Mouse (Mus musculus): ENCODE results near the gene Cyp2d26.

Gene Cyp2d26

DNA sequence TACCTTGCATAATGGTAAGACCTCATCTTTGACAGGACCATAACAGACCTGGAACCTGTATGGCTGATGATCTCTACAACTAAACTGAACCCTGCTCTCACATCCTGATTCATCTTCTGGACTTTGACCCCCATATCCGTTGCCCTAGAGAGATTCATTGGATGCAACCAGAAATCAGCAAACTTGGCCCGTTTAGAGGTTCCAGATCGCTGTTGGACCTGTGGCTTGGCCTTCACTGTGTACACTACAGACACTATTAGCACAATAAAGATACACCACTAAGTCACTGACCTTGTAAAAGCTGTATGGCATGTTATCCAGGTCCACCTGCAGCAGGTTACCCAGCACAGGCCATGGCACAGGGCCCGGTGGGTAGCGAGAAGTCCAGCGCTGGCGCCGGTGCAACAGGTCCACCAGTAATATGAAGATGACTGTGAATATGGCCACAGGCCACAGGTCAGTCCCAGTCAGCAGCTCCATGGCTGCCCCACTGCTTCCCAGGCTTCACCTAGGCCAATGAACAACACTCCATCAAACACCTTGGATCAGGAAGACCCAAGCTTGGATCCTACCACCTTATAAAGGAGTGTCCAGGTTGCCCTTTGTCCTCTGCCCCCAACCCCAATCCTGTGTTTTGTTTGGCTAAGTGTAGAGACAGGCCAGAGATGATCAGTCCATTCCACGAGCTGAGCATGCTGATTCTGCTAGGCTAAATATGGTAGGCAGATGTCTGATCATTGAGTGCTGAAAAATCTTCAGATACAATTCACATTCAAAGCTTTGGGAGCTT, 30.3 kb downstream of the Cyp2d26 start, which contains the start of gene Cyp2d40:
TSS of gene Cyp2d40 (minus strand) at position 553 of the 790 bp plus-strand sequence.
- DNase-seq (ENCODE audit: low spot score in 2 of 2), result no peak

DNA sequence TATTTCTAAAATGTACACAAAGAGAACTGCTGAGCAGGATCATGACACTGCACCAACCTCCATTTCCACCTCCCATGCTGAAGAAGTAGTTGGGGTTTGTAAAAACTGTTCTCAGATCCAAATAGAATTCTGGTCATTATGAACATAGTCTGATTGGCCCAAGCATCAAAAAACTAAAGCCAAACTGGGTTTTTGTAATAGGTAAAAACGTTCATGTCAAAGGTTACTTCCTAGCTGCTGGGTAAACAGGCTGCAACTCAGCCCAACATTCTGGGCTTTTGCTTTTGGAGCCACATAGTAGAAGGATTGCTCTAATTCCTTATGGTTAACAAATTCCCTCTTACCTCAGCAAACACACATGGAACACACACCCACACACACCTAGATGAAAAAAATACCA, 46.0 kb downstream of the Cyp2d26 start:
- no peak for DNase-seq (ENCODE audit: low spot score in 2 of 2)

DNA sequence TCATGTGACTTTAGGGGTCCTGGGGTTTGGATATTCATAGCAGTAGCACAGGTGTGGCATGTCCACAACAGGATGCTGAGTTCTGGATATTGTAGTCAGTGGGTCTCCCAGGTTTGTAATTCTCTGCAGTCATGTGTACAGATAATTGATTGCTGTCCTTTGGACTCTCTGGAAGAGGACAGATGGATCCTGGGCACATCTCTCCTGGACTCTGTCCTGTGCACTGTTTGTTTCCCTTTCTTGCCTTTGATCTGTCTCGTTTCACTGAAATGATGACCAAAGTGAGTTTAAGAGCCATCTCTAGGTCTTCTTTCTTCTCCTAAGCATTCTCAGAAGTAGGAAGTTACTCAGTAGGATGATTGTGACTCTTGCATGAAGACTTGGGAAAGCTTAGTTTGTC, 46.6 kb downstream of the Cyp2d26 start:
- no peak for DNase-seq (ENCODE audit: low spot score in 2 of 2)

Measured in spleen, postnatal 4 days (tissue).